Mouse (Mus musculus) CD4-positive, CD25-positive, alpha-beta regulatory T cell, adult 4 months (primary cell): Measurements from ENCODE around the gene Rac2. TPM values are rescaled to one million over a fixed set of nuclear protein-coding genes. Genes with fewer than 3 reads are reported as not detected.

Source experiments
- ATAC-seq: one replicate; pipeline ENCODE4 v1.8.0; 2017
- polyA plus RNA-seq, 2 experiments: library from polyadenylated mRNA; unstranded; fragments of 100-300 nt; shearing (Covaris generic); gene quantifications; one replicate each; pipeline ENCODE4 v1.2.1; 2017

Rac2 gene
- polyA plus RNA-seq: 1,000 to 10,000 TPM; 2,983 to 4,093 TPM

- ATAC-seq: peak; percentile 47
Observed at GRCm38 (mm10) chr15:78572658-78573397, at the start of gene Rac2. Gene Rac2, minus strand, starts transcription at chr15:78572783.

- no peak for ATAC-seq
Observed at GRCm38 (mm10) chr15:78616973-78617372, 44.4 kb upstream of the Rac2 start.

GRCm38 (mm10) chr15:78614536-78614935, 42.0 kb upstream of the Rac2 start:
- peak; percentile 88 for ATAC-seq

DNA sequence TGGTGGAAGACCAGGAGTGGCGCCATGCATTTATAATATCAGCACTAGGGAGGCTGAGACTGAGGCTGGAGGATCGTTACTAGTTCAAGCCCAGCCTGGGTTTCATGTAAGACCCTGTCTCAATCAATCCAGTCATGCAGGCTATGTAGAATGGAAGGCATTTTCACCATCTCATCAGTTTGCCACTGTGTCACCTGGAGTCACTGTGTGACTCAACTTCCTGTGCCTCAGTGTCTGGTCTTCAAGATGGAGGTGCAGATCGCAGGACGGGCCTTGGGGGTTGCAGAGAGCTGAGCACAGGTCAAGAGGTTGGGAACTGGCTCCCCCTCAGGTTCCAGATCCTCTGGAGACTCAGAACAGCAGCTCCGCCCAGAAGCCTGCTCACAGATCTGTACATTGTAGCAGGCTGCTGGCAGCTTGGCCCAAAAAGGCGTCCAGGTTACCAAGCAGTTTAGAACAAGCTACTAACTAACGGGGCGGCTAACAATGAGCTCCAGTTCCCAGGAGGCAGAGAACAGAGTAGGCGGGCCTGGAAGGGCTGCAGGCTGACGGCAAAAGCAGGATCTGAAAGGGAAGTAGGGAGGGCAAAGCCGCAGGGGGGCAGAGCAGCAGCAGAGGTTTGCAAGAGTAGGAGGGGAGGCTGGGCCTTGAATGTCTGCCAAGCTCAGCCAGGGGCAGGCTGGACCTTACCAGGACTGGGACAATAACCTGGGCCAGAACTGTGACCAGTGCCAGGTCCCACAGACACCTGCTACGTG, 38.3 kb upstream of the Rac2 start:
- peak; percentile 10 for ATAC-seq

GRCm38 (mm10) chr15:78607463-78607862, 34.9 kb upstream of the Rac2 start:
- peak; percentile 85 for ATAC-seq

DNA sequence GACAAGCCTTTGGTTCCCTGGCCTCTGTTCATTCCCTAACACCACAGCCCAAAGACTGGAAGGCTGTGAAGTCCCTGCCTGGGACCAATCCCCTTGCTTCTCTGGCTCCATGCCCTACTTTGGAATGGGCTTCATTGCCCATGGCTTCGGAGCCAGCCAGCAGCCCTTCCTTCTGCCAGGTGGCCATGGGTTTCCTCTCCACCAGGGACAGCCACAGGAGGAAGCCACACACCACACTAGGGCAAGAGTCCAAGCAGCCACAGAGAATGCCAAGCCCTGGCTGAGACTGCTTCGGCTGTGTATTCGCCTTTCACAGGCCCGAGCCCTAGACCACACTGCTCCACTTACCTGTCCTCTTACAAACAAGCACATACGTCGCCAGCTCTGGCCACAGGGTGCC, 33.5 kb upstream of the Rac2 start:
- no peak for ATAC-seq

DNA sequence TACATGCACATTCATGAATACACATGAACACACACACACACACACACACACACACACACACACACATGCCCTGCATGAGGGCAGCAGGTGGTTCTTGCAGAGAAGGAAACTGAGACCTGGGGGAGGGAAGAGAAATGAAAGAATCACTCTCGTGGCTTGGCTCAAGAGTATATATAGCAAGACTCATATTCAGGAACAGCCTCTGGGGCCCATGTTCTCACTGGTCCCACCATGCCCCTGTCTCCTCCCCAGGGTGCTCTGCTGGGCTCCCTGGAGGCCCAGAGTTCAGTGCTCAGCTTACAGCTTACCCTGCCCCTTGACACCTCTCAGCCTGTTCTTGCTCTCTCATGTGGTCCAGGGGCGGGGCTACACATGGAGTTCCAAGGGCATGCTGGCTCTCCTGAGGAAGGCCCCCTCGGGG, 32.8 kb upstream of the Rac2 start:
- ATAC-seq: no peak

GRCm38 (mm10) chr15:78604255-78604654, 31.7 kb upstream of the Rac2 start:
- no peak for ATAC-seq

- ATAC-seq: no peak
Observed at GRCm38 (mm10) chr15:78601180-78601579, 28.6 kb upstream of the Rac2 start.

DNA sequence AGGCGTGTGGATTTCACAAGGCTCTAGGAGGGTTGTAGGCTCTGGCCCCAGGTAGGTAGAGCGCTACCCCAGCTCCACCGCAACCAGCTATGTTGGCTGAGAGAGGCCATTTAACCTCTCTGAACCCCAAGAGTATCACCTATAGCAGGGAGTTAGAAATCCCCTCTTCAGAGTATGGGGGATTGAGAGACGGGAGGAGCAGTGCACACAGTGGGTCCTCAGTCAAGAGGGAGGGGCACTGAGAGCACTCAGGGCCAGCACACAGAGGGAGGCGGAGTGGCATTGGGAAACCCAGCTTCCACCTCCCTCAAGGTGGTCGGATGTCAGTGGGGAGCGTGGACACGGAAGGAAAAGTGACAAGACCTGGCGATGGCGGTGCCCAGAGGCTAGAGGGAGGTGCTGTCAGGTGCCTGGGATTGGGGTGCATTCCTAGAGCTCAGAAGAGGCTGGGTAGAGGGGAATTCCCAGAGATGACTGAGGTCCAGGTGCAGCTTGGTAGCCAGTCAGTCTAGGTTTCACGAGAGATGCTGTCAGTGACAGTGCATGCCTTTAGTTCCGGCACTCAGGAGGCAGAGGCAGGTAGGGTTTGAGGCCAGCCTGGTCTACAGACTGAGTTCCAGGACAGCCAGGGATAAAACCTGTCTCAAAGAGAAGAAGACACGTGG, 27.1 kb upstream of the Rac2 start:
- no peak for ATAC-seq

GRCm38 (mm10) chr15:78599124-78599523, 26.5 kb upstream of the Rac2 start:
- no peak for ATAC-seq

DNA sequence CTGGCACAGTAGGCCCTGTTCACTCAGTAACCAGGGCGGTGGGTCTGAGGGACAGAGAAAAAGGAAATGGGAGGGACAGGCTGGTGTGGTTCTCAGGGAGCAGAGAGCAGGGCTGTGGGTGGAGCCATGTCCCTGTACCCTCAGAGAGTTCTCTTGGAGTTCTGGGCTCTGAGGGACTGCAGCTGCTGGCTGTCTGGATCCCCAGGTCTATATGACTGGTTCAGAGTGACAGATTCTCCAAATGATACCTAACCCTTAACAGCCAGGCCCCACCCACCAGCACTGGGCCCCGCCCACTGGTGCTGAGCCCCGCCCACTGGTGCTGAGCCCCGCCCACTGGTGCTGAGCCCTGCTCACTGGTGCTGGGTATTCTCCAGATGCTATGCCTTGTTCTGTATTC, 25.1 kb upstream of the Rac2 start:
- ATAC-seq: peak; percentile 44

DNA sequence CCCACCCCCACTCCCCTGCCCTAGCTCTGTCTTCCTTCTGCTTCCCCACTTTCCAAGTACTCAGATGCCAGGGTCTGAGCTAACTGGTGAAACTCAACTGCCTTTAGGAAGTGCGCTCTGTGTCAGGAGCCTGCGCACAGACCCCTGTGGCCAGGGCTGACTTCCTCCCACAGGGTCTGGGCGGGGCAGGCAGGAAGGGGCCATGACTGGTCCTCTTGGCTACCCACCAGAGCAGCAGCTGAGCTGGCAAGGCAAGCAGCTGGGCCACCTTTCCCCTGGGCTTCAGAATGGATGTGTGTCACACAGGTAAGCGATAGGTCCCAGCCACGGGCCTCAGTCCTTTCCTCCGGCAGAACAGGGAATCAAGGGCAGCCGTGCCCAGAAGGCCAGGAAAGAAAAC, 24.3 kb upstream of the Rac2 start, which contains the start of gene Cyth4:
TSS of gene Cyth4 (plus strand) at position 134 of the 400 bp plus-strand sequence.
- ATAC-seq: peak; percentile 68

DNA sequence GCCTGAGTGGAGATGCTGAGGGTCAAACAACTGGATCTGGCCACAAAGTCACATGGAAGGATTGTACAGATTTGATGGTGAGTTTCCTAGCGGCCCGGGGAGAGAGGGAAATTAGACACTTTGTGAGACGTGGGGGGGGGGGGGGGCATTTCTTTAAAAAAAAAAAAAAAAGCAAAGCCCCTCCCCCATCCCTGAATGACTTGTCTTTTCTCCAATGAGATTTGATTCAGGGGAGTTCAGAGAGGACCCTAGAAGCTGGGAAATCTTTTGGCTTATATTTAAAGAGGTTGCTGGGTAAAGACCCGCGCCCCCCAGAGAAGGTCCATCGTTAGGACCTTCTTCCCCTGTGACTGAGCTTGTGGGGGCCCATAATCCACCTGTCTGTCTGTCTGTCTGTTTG, 23.9 kb upstream of the Rac2 start:
- ATAC-seq: no peak

DNA sequence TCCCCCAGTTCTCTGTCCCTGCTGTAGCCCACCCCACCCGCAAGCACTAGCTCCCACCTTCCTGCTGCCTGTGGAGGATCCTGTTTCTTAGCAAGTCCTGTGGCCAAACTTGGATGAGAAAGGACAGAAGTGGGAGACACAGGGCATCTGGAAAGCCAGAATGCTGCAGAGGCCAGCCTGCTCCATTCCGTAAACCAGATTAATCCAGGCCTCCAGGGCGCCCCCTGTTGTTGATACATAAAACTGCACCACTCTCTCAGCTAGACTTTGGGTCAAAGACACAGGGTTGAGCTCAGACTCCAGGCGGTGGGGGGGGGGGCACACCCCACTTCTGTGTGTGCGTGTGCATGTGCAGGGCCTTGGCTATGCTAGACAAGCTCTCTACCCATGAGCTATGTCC, 22.9 kb upstream of the Rac2 start:
- no peak for ATAC-seq

GRCm38 (mm10) chr15:78594831-78595230, 22.2 kb upstream of the Rac2 start:
- ATAC-seq: peak; percentile 53

GRCm38 (mm10) chr15:78593896-78594425, 21.4 kb upstream of the Rac2 start:
- no peak for ATAC-seq

DNA sequence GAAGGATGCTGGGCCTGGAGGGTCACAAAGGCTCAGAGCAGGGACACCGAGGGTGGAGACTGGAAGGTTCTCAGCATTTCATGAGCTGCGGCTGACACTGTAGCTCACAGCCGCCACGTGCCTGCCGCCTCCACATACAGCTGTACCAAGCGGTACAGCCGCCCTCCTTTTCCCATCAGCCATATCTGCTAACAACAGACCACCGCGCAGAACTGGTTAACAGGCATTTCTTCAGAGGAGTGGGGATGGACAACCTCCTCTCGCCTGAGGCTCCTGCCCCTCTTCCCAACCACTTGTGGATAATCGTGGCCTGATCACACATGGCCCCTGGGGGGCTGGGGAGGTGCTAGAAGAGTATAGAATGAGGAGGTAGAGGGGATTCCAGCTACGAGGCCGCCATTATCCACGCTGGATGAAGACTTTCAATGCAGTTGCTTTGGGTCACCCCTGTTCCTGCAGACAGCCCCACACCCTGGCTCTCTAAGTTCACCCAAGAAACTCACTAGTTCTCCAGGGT, 19.9 kb upstream of the Rac2 start:
- peak; percentile 16 for ATAC-seq

DNA sequence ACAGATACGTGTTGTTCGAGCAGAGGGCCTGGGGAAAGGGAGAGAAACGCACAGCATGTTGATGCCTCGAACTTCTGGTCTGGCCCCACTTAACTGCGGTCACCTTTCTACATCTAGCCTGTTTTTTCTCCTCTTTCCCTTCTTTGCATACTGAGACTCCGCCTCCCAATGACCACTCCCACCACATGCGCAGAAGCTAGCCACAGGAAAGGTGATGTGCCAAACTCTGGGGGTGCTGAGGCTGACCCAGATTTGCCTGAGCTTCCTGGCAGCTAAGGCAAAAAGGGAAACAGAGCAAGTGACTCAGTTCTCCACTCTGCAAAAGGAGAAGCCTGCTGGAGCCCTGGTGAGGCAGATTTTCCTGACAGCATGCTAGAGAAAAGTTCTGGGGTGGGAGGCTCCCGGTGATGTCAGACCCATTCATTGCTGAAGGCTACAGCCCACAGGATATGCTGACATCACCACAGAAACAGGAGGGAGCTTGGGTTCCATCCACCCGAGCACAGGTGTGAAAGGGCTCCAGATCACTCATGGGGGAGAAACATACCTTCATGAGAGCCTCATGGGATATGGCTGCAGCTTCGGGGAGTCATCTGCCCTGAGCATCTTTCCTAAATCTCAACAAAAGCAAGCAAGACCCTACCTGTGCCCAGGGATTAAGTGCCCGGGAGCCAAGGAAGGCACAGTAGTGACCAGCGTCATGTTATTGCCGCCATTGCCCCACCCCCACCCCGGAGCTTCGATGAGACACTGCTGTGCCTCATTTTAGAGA, 19.3 kb upstream of the Rac2 start:
- ATAC-seq: peak; percentile 56

GRCm38 (mm10) chr15:78590785-78591184, 18.2 kb upstream of the Rac2 start:
- ATAC-seq: no peak

DNA sequence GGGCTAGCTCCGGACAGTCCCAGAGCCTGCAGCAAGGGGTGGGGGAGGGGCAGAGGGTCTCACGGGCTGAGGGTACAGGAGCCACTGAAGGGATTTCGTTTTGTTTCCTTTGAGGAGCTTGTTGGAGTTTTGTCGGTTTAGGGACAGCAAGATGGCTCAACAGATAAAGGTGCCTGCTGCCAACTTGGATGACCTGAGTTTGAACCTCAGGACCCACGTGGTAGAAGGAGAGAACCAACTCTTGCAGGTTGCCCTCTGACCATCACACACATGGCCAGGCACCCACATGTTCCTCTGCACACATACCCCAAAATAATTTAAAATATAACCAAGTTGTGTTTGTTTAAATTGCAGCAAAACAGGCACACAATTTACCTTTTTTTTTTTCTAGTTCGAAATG, 17.4 kb upstream of the Rac2 start:
- ATAC-seq: no peak

GRCm38 (mm10) chr15:78588900-78589299, 16.3 kb upstream of the Rac2 start:
- ATAC-seq: peak; percentile 18
